Mouse (Mus musculus) erythroblast, embryonic 14.5 days (primary cell): ENCODE data around the gene Fmnl1. TPM values are rescaled to one million over a fixed set of nuclear protein-coding genes. Genes with fewer than 3 reads are reported as not detected.

Experiments
- H3K27me3 ChIP-seq: 2 replicates; pipeline ENCODE4 v1.6.1; 2012; ENCODE audit warnings: inconsistent platforms; ENCODE audit not compliant: control insufficient read depth
- H3K36me3 ChIP-seq: 2 replicates; pipeline ENCODE4 v1.6.1; 2012; ENCODE audit warnings: mild to moderate bottlenecking, inconsistent platforms; ENCODE audit not compliant: control insufficient read depth
- H3K4me1 ChIP-seq: 2 replicates; pipeline ENCODE4 v1.6.1; 2012; ENCODE audit warnings: inconsistent platforms; ENCODE audit not compliant: control insufficient read depth
- H3K4me3 ChIP-seq: replicated peaks from 2 replicates; pipeline ENCODE3; 2012; ENCODE audit warnings: moderate library complexity, mild to moderate bottlenecking, inconsistent platforms
- H3K9me3 ChIP-seq: 2 replicates; pipeline ENCODE4 v1.6.1; 2012; ENCODE audit warnings: low read length, inconsistent platforms, mixed read lengths; ENCODE audit not compliant: control insufficient read depth
- GATA1 ChIP-seq: IDR thresholded peaks from 2 replicates; pipeline ENCODE4 v1.6.1; 2012; ENCODE audit warnings: low read length, inconsistent platforms, mixed read lengths
- TAL1 ChIP-seq: IDR thresholded peaks from 3 replicates; pipeline ENCODE4 v1.6.1; 2012; ENCODE audit warnings: low read length, inconsistent platforms, mixed read lengths
- polyA plus RNA-seq: library from polyadenylated mRNA; stranded (reverse); fragments of >175 nt; gene quantifications from 2 replicates; pipeline ENCODE4 v1.2.3, GENCODE M21; 2012

Gene Fmnl1
- polyA plus RNA-seq, 1 experiment = 0.20 TPM

DNA sequence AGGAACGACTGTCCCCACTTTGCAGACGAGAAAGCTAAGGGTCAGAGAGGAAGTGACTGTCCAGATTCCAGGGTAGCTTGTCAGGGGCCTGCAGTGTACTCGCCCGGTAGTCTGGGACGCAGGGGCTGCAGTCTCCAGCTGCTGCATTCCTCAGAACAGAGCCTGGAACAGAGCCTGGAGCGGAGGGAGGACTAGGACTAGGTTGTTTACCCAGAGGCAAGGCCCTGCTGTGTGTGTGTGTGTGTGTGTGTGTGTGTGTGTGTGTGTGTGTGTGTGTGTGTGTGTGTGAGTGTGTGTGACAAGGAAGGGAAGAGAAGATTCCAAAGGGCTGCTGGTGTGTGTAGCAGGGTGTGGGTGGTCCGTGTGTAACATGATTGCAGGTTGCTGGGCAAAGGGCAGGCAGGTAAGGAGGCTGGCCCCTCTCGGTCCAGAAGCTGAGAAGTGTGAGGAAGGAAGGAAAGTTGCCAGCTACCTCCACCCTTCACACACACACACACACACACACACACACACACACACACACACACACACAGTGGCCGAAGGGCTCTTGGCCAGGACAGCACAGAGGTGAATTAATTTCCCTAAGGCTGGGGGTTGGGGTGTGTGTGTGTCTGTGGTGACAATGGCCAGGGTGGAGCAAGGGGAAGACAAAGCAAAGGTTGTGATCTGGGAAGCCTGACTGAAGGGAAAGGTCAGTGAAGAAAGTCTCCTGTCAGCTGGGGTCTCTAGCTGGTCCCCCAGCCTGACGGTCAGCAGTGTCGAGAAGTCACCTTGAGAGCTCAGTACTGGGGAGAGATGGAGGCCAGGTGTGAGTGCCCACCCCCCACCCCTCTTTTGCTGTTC lies 29.6 kb upstream of the Fmnl1 start:
- Histone ChIP-seq H3K36me3 (peaks cover 34% of the 10 kb centered on the region), H3K9me3 (no peaks in the 10 kb centered on the region), H3K4me3 (no peak overlapping the region), H3K27me3 (no peaks in the 10 kb centered on the region), H3K4me1 (peaks cover 30% of the 10 kb centered on the region)
- TF ChIP-seq TAL1 = no peak
- TF ChIP-seq GATA1 = no peak

DNA sequence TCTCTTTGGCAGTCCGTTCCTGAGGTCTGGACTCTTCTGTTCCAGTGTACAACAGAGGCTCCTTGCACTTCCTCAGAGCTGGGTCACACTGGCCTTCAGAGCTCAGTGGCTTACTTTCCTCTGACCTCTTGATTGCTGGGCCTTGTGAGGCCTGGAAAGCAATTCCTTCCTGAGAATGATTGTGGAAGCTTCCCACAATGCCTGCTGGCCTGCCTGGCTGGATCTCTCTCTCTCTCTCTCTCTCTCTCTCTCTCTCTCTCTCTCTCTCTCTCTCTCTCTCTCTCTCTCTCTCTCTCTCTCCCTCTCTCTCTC lies 29.0 kb upstream of the Fmnl1 start:
- peaks cover 27% of the 10 kb centered on the region for H3K4me1 ChIP-seq
- TF ChIP-seq TAL1 = no peak
- TF ChIP-seq GATA1 = no peak
- no peak overlapping the region for H3K4me3 ChIP-seq
- peaks cover 34% of the 10 kb centered on the region for H3K36me3 ChIP-seq
- no peaks in the 10 kb centered on the region for H3K27me3 ChIP-seq
- no peaks in the 10 kb centered on the region for H3K9me3 ChIP-seq

DNA sequence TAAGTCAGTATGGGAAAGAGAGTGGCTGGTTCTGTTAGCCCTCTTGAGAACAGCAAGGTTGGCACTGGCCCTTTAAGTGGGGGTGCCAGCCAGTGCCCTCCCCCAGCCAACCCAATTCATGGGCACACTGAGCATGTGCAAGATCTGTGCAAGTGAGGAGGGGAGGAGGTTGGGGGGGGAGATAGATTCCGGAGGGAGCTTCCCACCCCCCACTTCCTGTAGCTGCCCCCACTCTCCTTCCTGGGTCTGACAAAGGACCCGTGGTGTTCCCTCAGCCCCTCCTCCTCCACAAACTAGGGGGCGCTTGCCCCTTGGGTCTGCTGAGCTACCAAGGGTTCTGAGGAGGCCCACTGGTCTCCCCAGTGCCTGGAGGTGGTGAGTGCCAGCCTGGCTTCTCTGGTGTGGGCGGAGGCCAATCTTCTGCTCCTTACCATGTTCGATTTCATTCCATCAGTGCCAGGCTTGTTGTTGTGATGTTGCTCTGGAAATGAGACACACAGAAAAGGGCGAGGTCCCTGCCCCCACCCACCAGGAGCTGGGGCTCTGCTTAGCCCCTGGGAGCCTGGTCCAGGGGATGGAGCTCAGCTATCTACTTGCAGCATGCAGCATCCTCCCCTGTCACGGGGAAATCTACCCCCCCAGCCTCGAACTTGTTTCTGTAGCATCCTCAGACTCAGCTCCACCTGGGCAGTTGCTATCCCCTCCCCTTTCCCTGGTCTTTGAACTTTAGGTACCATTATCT lies 28.3 kb upstream of the Fmnl1 start:
- Histone ChIP-seq H3K9me3 (no peaks in the 10 kb centered on the region), H3K36me3 (peaks cover 29% of the 10 kb centered on the region), H3K27me3 (no peaks in the 10 kb centered on the region), H3K4me3 (no peak overlapping the region), H3K4me1 (peaks cover 27% of the 10 kb centered on the region)
- TF ChIP-seq GATA1 (no peak), TAL1 (no peak)

DNA sequence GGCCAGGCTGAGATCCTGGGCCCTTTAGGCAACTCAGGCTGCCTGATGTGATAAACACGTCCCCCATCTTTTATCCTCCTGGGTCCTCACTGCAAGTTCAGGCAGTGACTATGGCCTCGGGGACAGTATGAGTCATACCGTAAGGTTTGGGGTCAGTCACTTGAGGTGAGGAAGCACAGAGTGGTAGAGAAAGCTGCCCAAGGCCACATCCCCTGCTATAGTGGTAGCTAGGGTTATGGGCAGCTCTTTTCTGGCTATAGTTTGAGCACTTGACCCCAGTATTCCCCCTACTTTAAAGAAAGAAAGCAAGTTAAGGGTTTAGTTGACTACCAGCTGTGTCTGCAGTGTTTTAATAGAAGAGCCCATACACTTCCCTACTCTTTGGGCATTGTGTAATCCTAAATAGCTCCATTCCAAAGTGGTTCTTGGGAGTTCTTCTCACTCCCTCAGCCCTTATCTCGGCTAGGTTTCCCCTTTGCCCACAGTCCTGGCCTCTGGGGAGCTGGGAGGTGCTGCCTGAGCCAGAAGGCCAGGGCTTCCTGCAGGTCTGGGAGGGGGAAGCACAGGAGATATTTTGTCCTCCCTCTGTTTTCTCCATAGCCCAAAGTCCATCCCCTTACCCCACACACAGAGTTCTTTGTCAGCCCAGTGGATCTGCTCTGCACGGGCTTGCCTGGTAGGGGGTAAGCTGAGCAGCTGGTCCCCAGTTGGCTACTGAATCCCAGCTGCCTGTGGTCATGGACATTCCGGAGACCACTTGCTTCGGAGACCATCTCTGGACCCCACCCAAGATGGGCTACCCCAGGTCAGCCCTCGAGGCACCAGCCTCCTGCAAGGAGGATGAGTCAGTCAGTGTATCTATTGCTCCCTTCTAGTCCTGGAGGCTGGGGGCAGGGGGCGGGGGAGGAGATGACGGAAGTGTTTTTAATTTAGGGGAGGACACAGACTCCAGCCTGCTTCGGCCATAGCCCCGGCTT lies 26.3 kb upstream of the Fmnl1 start:
- Histone ChIP-seq H3K4me1 (peaks cover 27% of the 10 kb centered on the region), H3K4me3 (no peak overlapping the region)

DNA sequence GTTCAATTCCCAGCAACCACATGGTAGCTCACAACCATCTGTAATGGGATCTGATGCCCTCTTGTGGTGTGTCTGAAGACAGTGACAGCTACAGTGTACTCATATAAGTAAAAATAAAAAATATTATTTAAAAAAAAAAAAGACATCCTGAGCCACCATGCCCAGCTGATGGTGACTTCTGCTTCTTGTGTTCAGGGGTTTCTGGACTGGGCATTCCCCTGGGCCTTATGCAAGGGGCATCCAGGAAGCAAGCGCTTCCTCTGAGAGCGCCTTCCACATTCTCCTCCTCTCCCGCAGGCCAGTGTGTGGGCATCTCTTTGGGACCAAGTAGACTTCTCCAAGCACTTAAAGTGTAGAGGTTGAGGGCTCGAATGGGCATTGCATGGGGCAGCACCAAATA lies 24.5 kb upstream of the Fmnl1 start:
- no peak overlapping the region for H3K4me3 ChIP-seq
- H3K4me1 ChIP-seq = peaks cover 24% of the 10 kb centered on the region

More for the DNA sequence above, 26.3 kb upstream of the Fmnl1 start:
- peaks cover 12% of the 10 kb centered on the region for H3K36me3 ChIP-seq
- TF ChIP-seq GATA1 (no peak), TAL1 (no peak)
- no peaks in the 10 kb centered on the region for H3K27me3 ChIP-seq
- no peaks in the 10 kb centered on the region for H3K9me3 ChIP-seq

DNA sequence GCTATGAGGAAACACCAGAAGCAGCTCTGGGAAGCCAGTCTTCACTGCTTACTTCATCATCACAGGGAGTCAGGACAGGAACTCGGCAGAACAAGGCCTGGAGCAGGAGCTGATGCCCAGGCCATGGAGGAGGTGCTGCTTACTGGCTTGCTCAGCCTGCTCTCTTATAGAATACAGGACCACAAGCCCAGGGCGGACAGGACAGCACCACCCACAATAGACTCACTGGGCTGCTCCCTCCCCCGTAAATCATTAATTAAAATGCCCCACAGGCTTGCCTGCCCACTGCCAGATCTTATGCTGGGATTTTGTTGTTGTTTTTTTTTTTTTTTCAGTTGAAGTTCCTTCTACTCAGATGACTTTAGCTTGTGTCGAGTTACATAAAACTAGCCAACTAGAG lies 23.1 kb upstream of the Fmnl1 start:
- H3K4me1 ChIP-seq = peaks cover 17% of the 10 kb centered on the region
- H3K27me3 ChIP-seq = no peaks in the 10 kb centered on the region
- TF ChIP-seq TAL1 (no peak), GATA1 (no peak)
- H3K36me3 ChIP-seq = no peaks in the 10 kb centered on the region
- H3K9me3 ChIP-seq = no peaks in the 10 kb centered on the region
- no peak overlapping the region for H3K4me3 ChIP-seq

More for the DNA sequence above, 24.5 kb upstream of the Fmnl1 start:
- Histone ChIP-seq H3K36me3 (no peaks in the 10 kb centered on the region), H3K9me3 (no peaks in the 10 kb centered on the region), H3K27me3 (no peaks in the 10 kb centered on the region)
- TF ChIP-seq TAL1 (no peak), GATA1 (no peak)

DNA sequence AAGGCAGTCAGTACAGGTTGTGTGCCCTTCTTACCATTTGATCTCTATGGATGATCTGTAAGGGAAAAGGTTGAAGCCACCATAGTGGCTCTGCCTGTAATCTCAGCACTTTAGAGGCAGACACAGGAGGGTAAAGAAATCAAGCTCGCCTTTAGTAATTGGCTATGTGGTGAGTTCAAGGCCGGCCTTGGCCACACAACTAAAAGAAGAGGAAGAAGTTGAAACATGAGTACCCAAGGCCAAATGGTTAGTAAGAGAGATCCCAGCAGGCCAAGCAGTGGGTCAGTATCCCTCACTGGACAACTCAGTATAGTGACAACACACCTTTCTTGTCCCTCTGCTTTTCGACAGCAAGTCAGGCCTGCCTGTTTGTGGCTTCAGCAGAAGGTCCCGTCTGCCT lies 21.1 kb upstream of the Fmnl1 start:
- H3K4me1 ChIP-seq = peaks cover 5% of the 10 kb centered on the region
- no peak overlapping the region for H3K4me3 ChIP-seq
- H3K27me3 ChIP-seq = no peaks in the 10 kb centered on the region
- TF ChIP-seq TAL1 (no peak), GATA1 (no peak)
- H3K36me3 ChIP-seq = no peaks in the 10 kb centered on the region
- H3K9me3 ChIP-seq = no peaks in the 10 kb centered on the region

DNA sequence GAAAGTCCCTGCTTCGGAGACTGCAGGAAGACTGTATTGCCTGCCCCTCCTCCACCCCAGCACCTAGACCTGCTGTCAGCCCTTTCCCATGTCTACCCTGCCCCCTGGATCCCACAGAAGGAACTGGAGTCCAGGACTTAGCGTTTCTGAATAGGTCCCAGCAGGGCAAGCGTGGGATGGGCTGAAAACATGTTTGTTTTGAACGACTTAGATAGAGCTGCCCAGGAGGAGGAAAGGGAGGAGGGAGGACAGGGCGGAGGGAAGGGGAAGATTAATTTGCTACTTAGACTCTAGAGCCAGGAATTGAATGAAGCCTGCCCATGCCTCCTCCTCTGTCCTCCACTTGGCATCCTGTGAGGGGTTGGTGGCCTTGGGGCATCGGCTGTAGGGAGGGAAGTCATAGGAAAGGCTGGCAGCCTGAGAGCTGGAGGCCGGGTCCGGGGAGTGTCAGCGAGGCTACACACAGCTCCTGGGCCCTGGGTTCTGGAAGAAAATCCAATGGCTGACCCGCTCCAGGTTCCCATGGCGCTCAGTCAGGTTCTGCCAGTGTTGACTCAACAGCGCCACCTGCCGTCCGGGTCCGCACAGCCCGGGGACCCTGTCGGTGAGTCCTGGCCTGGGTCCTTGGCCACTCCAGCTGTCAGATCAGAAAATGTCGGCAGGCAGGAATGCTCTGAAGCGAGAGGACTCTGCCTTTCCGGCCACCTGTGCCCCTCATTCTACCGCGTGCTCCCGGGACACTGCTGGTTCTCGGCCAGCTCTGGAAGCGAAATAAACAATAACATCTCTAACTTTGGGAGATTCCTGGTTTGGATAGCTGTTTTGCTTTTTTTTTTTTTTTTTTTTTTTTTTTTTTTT lies 12.1 kb upstream of the Fmnl1 start:
- peaks cover 15% of the 10 kb centered on the region for H3K4me1 ChIP-seq
- TF ChIP-seq GATA1 = no peak
- no peak for TF ChIP-seq TAL1
- H3K4me3 ChIP-seq = peak overlapping the region; percentile 58

More for the DNA sequence above, 12.1 kb upstream of the Fmnl1 start:
- no peaks in the 10 kb centered on the region for H3K9me3 ChIP-seq
- H3K27me3 ChIP-seq = no peaks in the 10 kb centered on the region
- H3K36me3 ChIP-seq = no peaks in the 10 kb centered on the region
